Mouse (Mus musculus) CD4-positive, CD25-positive, alpha-beta regulatory T cell, adult 4 months (primary cell): ENCODE results near the gene Unc13c. TPM values are rescaled to one million over a fixed set of nuclear protein-coding genes. Genes with fewer than 3 reads are reported as not detected.

Source experiments
- ATAC-seq: one replicate; pipeline ENCODE4 v1.8.0; 2017
- polyA plus RNA-seq, 2 experiments: library from polyadenylated mRNA; unstranded; fragments of 100-300 nt; shearing (Covaris generic); gene quantifications; one replicate each; pipeline ENCODE4 v1.2.1; 2017

Unc13c gene
- polyA plus RNA-seq, result not detected

GRCm38 (mm10) chr9:73968641-73969121, at the start of gene Unc13c:
TSS of gene Unc13c (minus strand) at chr9:73968966.
- no peak for ATAC-seq

GRCm38 (mm10) chr9:74007976-74008686, 39.4 kb upstream of the Unc13c start:
- no peak for ATAC-seq

- ATAC-seq, result no peak
Observed at GRCm38 (mm10) chr9:74002388-74002990, 33.7 kb upstream of the Unc13c start.

- no peak for ATAC-seq
Observed at GRCm38 (mm10) chr9:73988096-73988495, 19.3 kb upstream of the Unc13c start.

DNA sequence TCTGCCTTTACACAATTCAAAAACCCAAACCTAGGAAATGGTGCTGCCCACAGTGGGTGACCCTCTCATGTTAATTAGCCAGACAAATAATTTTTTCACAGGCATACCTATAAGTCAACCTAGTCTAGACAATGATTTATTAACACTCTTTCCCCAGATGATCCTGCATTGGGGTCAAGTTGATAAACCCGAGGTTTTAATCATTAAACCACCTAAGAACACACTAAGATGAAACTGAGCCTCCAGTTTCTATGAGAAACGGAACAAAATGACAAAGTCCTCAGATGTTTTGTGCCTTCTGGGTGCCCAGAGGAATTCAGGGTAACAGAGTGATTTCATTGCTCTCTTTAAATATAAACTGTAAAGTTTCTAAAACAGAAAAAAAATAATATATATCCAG, 18.5 kb upstream of the Unc13c start:
- no peak for ATAC-seq

DNA sequence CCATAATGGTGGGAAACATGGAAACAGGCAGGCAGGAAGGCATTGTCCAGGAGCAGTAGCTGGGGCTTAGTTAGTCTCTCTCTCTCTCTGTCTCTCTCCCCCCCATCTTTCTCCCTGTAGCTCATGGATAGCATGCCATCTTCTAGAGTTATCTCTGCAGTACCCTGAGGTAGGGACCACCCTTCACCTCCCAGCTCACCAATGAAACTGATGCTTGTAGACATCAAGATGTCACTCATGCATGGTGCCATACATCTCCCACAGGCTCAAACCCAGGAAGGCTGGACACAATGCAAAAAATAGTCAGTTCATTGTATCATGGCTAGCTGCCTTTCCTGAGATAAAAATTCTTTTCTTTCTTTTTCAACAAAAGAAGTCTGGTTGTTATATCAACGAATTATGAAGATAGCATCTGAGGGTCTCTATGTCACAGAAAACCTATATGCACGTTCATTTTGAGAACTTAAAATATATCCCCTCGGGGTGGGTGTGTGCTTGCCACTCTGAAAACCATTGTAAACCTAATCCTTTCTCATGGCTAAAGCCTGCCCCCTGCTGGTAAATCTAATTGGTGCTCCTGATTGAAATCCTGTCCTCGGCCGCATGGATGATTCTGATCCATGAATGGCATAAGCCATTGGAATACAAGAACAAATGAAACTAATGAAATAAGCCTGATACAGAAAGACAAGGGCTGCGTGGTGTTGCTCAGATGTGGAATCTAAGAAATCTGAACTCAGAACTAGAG, 14.0 kb upstream of the Unc13c start:
- no peak for ATAC-seq

GRCm38 (mm10) chr9:73972327-73972988, 3.7 kb upstream of the Unc13c start:
- ATAC-seq, result no peak

- ATAC-seq, result no peak
Observed at GRCm38 (mm10) chr9:73970717-73971116, 2.0 kb upstream of the Unc13c start.

DNA sequence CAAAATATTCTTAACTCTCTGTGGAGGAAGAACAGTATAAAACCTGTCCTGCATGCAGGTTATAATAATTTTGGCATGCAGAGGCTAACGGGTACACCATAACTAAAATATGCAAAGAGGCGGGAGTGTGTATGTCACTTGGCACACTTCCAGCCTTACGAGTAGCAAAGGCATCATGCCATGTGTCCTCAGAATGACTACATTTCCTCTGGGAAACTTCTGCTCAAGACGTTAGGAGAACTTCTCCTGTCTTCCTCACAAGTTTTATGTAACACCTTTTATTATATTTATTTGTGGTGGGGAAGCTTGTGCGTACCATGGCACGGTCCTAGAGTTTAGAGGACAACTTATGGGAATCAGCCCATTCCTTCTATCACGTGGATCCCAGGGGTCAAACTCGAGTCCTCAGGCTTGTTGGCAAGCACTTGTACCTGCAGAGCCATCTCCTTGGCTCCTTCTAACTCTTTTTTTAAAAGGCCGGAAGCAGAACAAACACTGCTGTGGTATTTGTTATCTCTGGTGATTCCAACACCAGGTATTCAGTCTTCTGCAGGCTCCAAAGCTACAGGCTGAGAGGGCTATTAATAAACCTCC, 3.3 kb downstream of the Unc13c start:
- no peak for ATAC-seq

GRCm38 (mm10) chr9:73962471-73962870, 6.3 kb downstream of the Unc13c start:
- ATAC-seq, result no peak

GRCm38 (mm10) chr9:73952331-73952730, 16.4 kb downstream of the Unc13c start:
- ATAC-seq, result no peak

GRCm38 (mm10) chr9:73951586-73951985, 17.2 kb downstream of the Unc13c start:
- no peak for ATAC-seq

- no peak for ATAC-seq
Observed at GRCm38 (mm10) chr9:73934844-73935243, 33.9 kb downstream of the Unc13c start.

DNA sequence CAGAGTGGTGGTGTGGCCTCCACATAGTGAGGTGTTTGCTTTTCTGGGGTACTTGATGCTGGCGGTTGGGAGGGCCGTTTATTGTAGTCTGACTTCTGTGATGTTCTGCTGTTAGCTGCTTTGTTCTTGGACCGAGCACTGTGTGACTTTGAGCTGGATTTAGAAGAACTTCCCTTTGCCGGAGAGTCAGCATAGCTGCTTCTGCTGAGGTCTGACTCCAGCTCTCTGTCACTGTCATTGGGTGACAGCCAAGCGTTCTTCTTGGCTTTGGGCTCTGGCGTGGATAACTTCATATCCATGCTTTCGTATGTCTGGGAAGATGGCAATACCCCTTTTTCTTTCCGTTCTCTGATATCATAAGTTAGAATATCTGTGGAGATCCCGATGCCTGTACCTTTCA, 36.8 kb downstream of the Unc13c start:
- ATAC-seq, result no peak

DNA sequence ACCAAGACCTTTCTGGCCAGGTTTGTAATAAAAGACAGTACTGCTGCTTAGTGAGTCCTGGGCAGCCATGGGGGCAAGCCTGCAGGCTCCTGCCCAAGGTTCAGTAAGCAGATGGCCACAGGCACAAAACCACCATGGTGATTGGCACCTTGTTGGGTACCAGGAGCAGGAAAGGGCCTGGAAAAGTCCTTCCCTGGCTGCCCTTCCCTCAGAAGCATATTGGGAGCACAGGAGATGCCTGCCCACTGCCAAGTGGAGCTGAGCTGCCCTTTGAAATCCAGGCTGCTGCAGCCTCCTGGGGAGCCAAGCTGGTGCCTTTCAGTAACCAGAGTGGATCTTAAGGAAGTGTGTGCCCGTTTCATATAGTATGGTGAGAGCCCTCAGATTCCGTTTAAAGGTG, 41.5 kb downstream of the Unc13c start:
- ATAC-seq, result no peak

DNA sequence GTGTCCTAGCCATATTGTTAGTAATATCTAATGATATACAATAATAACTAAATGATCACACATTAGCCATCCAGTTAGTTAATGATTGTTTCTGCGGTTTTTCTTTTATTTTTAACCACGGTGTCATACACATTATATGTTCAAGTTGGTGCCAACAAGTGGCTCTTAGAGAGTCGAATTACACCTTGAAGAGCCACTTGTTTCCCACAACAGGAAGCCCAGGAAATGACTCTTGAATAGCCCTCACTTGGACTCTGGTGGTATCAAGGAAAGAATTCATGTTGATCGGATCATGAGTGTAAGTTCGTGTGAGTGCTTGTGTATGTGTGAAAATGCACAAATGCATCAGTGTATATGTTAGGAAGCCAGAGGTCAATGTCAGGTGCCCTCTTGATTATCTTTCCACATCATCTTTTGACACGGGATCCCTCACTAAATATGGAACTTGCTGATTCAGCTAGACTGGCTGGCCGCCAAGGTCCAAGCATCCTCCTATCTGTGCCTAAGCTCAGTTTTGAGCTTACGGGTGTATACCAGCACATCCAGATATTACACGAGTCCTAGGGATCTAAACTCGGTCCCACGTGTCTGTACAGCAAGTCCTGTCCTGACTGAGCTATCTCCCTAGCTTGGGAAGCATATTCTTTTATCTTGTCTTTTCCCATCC, 46.2 kb downstream of the Unc13c start:
- ATAC-seq, result no peak

- no peak for ATAC-seq
Observed at GRCm38 (mm10) chr9:73905959-73906358, 62.8 kb downstream of the Unc13c start.

- no peak for ATAC-seq
Observed at GRCm38 (mm10) chr9:73898516-73898915, 70.2 kb downstream of the Unc13c start.

- ATAC-seq, result no peak
Observed at GRCm38 (mm10) chr9:73896210-73896609, 72.6 kb downstream of the Unc13c start.

GRCm38 (mm10) chr9:73883587-73883986, 85.2 kb downstream of the Unc13c start:
- no peak for ATAC-seq

DNA sequence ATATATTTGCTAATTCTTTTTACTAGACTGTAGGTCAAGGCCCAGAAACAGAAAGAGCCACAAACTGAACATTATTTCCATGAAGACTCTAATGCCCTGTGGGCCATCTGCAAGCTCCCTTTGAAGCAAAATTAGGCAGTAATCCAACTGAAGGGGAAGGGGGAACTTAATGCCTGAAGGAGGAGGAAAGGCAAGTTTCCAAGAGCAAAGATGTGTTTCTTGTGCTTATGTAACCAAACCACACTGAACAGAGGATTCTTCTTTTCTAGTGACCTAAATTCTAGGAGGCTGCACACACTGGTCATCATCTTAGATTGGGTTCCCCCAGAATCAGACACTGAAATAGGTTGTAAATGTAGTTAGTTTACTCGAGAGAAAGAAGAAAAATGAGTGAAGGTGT, 85.6 kb downstream of the Unc13c start:
- ATAC-seq, result no peak

DNA sequence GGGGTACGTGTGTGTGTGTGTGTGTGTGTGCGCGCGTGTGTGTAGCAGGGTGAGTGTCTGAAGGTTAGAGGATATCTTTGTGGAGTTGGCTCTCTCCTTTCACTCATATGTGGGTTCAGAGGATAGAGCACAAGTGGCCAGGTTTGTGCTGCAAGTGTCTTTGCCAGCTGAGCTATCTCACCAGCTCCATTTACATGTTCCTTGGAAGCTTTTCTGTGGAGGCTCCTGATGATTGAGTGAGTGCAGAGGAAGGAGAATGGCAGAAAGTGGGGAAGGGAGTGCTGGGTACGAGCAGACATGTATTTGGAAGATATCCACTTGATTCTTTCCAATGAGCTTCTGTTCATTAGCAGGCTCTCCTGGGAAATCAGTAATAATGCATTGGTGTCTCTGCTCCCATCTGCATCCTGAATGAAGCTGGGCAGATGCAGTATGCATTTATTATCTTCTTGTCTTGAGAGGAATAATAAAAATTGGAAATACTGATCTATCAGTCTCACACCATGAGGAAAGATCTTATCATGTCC, 86.3 kb downstream of the Unc13c start:
- ATAC-seq, result no peak
